Mouse (Mus musculus): ENCODE measurements at regions not wholly inside any gene's neighbourhood (a gene's known extent, or its start where the extent isn't known, plus 50 kb on each side); places are given as distances from the start of the nearest gene placed in this dataset.

DNA sequence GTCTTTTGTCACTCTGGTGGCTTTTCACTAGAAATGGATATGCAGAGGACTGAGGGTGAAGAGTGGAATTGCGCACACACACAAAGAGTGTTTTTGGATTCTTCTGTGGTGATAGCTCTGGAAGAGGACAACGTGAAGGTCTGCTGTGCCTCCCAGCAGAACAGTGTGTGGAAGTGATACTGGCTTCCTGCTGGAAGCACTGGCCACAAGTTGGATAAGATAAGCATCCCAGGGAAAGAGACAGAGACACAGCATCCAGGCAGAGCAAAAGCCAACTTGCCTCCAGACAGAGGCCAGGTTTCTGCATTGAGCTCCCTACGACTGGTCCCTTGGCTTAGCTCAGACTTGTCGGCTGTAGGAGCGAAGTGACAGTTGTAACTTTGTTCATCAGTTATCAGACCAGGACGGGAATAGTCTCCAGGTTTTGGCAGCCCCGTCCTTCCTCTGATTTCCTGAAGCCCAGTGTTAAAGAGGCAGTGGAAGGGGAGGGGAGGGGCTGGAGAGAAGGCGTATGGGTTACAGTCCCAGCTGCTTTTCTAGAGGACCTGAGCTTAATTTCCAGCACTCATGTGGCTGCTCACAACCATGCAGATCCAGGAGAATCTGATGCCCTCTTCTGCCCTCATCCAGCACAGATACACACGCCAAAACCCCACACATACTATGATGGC, 89.2 kb downstream of the Tmem170b start:
- in situ Hi-C loops (cut with MboI, MseI), result no loop called here

- in situ Hi-C loops (cut with MboI, MseI), result no loop called here
Observed at GRCm38 (mm10) chr13:41696767-41697445, 91.2 kb downstream of the Tmem170b start.

GRCm38 (mm10) chr13:41701345-41701744, 95.6 kb downstream of the Tmem170b start:
- in situ Hi-C loops (cut with MboI, MseI), result loop anchor here (10.0 kb wide), 1 partner anchor 603 kb away; the partner anchor contains the start of gene Edn1

- in situ Hi-C loops (cut with MboI, MseI), result loop anchor here (10.0 kb wide), 1 partner anchor 603 kb away; the partner anchor contains the start of gene Edn1
Observed at GRCm38 (mm10) chr13:41701829-41702231, 96.1 kb downstream of the Tmem170b start.

GRCm38 (mm10) chr13:41703196-41703595, 97.5 kb downstream of the Tmem170b start:
- in situ Hi-C loops (cut with MboI, MseI), result loop anchor here (10.0 kb wide), 1 partner anchor 602 kb away; the partner anchor contains the start of gene Edn1

GRCm38 (mm10) chr13:41703618-41704017, 97.9 kb downstream of the Tmem170b start:
- in situ Hi-C loops (cut with MboI, MseI), result loop anchor here (10.0 kb wide), 1 partner anchor 601 kb away; the partner anchor contains the start of gene Edn1

DNA sequence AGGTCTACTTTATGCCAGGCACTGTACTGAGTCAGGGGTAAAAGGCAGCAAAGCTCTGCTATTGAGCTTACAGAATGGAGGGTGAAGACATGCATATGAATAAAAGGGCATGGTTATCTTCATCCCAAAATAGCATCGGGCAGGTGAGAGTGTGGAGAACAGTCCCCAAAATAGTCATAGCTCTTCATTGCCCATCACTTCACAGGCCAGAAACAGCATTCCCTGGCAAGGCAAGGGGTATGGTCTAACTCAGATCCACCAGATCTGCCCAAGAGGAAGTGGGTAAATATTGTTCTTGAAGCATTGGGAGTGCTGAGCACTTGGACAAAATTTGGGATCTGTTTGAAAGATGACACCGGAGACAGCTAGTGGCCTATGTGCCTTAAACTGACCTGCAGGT, 99.1 kb downstream of the Tmem170b start:
- in situ Hi-C loops (cut with MboI, MseI), result loop anchor here (10.0 kb wide), 1 partner anchor 600 kb away; the partner anchor contains the start of gene Edn1

DNA sequence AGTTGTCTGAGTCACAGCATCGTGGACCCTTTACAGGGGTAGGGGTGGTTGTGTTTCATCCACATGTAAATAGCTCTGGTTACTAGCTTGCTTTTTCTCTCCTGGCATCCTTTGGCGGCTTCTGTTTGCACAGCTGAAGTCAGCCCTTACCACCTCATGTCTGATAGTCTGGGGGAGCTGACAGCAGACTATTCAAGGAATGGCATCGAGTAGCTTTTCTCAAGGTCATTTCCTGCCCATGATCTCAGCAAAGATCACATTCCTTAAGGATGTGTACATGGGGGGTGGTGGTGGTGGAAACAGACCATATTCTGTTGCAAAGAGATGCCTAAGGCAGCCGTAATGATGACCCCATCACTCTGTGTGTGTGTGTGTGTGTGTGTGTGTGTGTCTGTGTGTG, 99.9 kb downstream of the Tmem170b start:
- in situ Hi-C loops (cut with MboI, MseI), result loop anchor here (10.0 kb wide), 1 partner anchor 599 kb away; the partner anchor contains the start of gene Edn1

DNA sequence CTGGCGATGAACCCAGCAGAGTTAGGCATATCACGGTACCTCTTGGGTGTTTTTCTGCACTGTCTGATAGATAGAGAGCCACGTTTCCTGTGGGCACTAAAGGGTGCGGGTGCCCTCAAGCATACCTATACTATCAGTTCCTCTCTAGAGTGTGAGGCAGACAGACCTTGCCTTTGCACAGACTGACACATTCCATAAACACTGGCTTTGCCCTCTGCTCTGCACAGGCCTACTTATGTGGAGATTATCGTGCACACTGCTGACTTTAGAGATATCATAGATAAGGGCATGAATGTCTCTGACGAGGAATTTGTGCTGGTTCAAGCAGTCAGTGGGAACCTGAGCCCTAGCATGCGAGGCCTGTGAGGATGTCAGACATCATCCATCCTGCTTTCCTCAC, 102.1 kb downstream of the Tmem170b start:
- in situ Hi-C loops (cut with MboI, MseI), result loop anchor here (10.0 kb wide), 1 partner anchor 597 kb away; the partner anchor contains the start of gene Edn1

DNA sequence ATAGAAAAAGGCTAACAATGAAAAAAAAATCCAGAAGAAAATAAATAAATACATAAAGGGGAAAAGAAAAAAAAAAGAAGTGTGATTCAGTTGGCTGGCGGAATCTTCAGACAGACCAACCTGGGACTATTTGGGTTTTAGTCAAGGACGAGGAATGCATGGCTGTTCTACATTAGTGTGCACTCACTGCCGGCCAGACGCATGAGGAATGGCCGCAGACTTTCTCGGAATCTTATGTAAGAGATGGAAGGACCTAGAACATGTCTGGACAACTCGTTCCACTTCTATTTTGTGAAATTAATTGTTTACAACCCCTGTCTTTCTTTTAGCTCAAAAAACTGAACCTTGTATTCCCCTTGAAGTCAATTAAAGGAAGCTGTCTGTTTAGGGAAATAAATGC, 103.4 kb downstream of the Tmem170b start:
- in situ Hi-C loops (cut with MboI, MseI), result loop anchor here (10.0 kb wide), 1 partner anchor 596 kb away; the partner anchor contains the start of gene Edn1

- in situ Hi-C loops (cut with MboI, MseI), result loop anchor here (10.0 kb wide), 1 partner anchor 595 kb away; the partner anchor contains the start of gene Edn1
Observed at GRCm38 (mm10) chr13:41709475-41710227, 103.9 kb downstream of the Tmem170b start.

DNA sequence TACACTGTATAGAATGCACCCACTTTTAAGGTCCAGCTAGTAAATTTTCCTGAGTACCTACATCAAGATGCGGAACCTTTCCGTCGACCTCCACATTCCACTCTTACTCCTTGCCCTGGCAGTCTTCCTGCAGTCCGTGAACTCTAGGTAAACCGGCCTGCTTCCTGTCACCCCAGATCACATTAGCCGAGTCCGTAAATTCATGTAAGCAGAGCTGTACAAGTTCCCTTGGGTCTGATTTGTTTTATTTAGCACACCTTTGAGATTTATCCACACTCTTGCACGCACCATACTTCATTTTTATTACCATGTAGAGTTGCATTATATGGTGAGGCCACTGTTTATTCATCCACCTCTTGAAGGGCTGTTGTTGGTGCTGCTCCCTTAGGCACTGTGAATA, 106.9 kb downstream of the Tmem170b start:
- in situ Hi-C loops (cut with MboI, MseI), result no loop called here
